Mouse (Mus musculus) lung, postnatal 0 days (tissue): ENCODE results near the gene Tmem203.

Experiments used
- CTCF ChIP-seq: IDR thresholded peaks from 2 replicates; pipeline ENCODE4 v1.5.1; 2016; ENCODE audit warnings: antibody characterized with exemption, mild to moderate bottlenecking
- EP300 ChIP-seq: IDR thresholded peaks from 2 replicates; pipeline ENCODE4 v1.6.1; 2016; ENCODE audit warnings: antibody characterized with exemption, mild to moderate bottlenecking, control low read depth

GRCm38 (mm10) chr2:25231038-25231437, 24.2 kb upstream of the Tmem203 start:
- TF ChIP-seq CTCF (no peak), EP300 (no peak)
